Mouse (Mus musculus): Measurements from ENCODE around the gene Nfu1. TPM values are rescaled to one million over a fixed set of nuclear protein-coding genes. Genes with fewer than 3 reads are reported as not detected.

Gene Nfu1
- polyA plus RNA-seq, 1 experiment: 130 TPM

- 9% methylated on average over 8 of the region's 8 CpGs for WGBS
- no peak overlapping the region for H3K27ac ChIP-seq (ENCODE audit: insufficient read depth, low read length)
Observed at GRCm38 (mm10) chr6:87002521-87003055, 6.4 kb upstream of the Nfu1 start.

GRCm38 (mm10) chr6:87004099-87004498 lies 4.9 kb upstream of the Nfu1 start:
- Histone ChIP-seq H3K4me1 (ENCODE audit: control insufficient read depth, insufficient read depth, low read length) (0 out of 2 replicates have a peak, but pooled peaks cover 5% of the 10 kb centered on the region), H3K27me3 (ENCODE audit: control insufficient read depth, insufficient read depth, low read length) (no peaks in the 10 kb centered on the region), H3K27ac (ENCODE audit: insufficient read depth, low read length) (no peak overlapping the region), H3K4me3 (replicated peaks; ENCODE audit: insufficient read depth, low read depth, low read length) (no peak overlapping the region)
- 48% methylated on average over 2 of the region's 2 CpGs for WGBS
- DNase-seq: no peak
- no peak for TF ChIP-seq CTCF (IDR thresholded peaks at IDR 0.05; ENCODE audit: borderline replicate concordance, insufficient read depth, low read depth, low read length)
- TF ChIP-seq POLR2A (IDR thresholded peaks at IDR 0.05; ENCODE audit: borderline replicate concordance, insufficient read depth, low read length): no peak

More at GRCm38 (mm10) chr6:87002521-87003055, 6.4 kb upstream of the Nfu1 start:
- H3K4me1 ChIP-seq (ENCODE audit: control insufficient read depth, insufficient read depth, low read length): 0 out of 2 replicates have a peak, but pooled peaks cover 5% of the 10 kb centered on the region
- no peaks in the 10 kb centered on the region for H3K27me3 ChIP-seq (ENCODE audit: control insufficient read depth, insufficient read depth, low read length)
- no peak overlapping the region for H3K4me3 ChIP-seq (replicated peaks; ENCODE audit: insufficient read depth, low read depth, low read length)
- peak; percentile 68 to 78 for DNase-seq
- no peak for TF ChIP-seq POLR2A (IDR thresholded peaks at IDR 0.05; ENCODE audit: borderline replicate concordance, insufficient read depth, low read length)
- peak; percentile 71 for TF ChIP-seq CTCF (IDR thresholded peaks at IDR 0.05; ENCODE audit: borderline replicate concordance, insufficient read depth, low read depth, low read length)

GRCm38 (mm10) chr6:87005577-87005976 lies 3.5 kb upstream of the Nfu1 start:
- Histone ChIP-seq H3K4me1 (ENCODE audit: control insufficient read depth, insufficient read depth, low read length) (peaks cover 5% of the 10 kb centered on the region; the same call in 1 of the 2 replicates), H3K4me3 (replicated peaks; ENCODE audit: insufficient read depth, low read depth, low read length) (no peak overlapping the region), H3K27ac (ENCODE audit: insufficient read depth, low read length) (no peak overlapping the region), H3K27me3 (ENCODE audit: control insufficient read depth, insufficient read depth, low read length) (no peaks in the 10 kb centered on the region)
- DNase-seq: no peak
- TF ChIP-seq CTCF (IDR thresholded peaks at IDR 0.05; ENCODE audit: borderline replicate concordance, insufficient read depth, low read depth, low read length) (no peak), POLR2A (IDR thresholded peaks at IDR 0.05; ENCODE audit: borderline replicate concordance, insufficient read depth, low read length) (no peak)

GRCm38 (mm10) chr6:87009692-87010328 lies 774 bp downstream of the Nfu1 start:
- peaks cover 3% of the 10 kb centered on the region; the same call in 1 of the 2 replicates for H3K4me1 ChIP-seq (ENCODE audit: control insufficient read depth, insufficient read depth, low read length)
- TF ChIP-seq CTCF (IDR thresholded peaks at IDR 0.05; ENCODE audit: borderline replicate concordance, insufficient read depth, low read depth, low read length) (no peak), POLR2A (IDR thresholded peaks at IDR 0.05; ENCODE audit: borderline replicate concordance, insufficient read depth, low read length) (peak; percentile 97)
- H3K4me3 ChIP-seq (replicated peaks; ENCODE audit: insufficient read depth, low read depth, low read length): peak overlapping the region; percentile 74
- no peaks in the 10 kb centered on the region for H3K27me3 ChIP-seq (ENCODE audit: control insufficient read depth, insufficient read depth, low read length)
- peak; percentile 95 to 96 for DNase-seq
- peak overlapping the region; percentile 64 for H3K27ac ChIP-seq (ENCODE audit: insufficient read depth, low read length)
- under 1% methylated on average over 36 of the region's 36 CpGs for WGBS

- DNase-seq: no peak
- H3K27me3 ChIP-seq (ENCODE audit: control insufficient read depth, insufficient read depth, low read length): no peaks in the 10 kb centered on the region
- no peaks in the 10 kb centered on the region for H3K4me1 ChIP-seq (ENCODE audit: control insufficient read depth, insufficient read depth, low read length)
- no peak overlapping the region for H3K4me3 ChIP-seq (replicated peaks; ENCODE audit: insufficient read depth, low read depth, low read length)
- H3K27ac ChIP-seq (ENCODE audit: insufficient read depth, low read length): no peak overlapping the region
- TF ChIP-seq CTCF (IDR thresholded peaks at IDR 0.05; ENCODE audit: borderline replicate concordance, insufficient read depth, low read depth, low read length): peak; percentile 49; the same call in 1 of the 2 replicates
- TF ChIP-seq POLR2A (IDR thresholded peaks at IDR 0.05; ENCODE audit: borderline replicate concordance, insufficient read depth, low read length): no peak
- 42% methylated on average over 4 of the region's 4 CpGs for whole genome bisulfite sequencing
Observed at GRCm38 (mm10) chr6:87016916-87017315, 7.9 kb downstream of the Nfu1 start.

GRCm38 (mm10) chr6:87018874-87019273 lies 9.8 kb downstream of the Nfu1 start:
- Histone ChIP-seq H3K27ac (ENCODE audit: insufficient read depth, low read length) (no peak overlapping the region), H3K4me3 (replicated peaks; ENCODE audit: insufficient read depth, low read depth, low read length) (no peak overlapping the region), H3K27me3 (ENCODE audit: control insufficient read depth, insufficient read depth, low read length) (no peaks in the 10 kb centered on the region), H3K4me1 (ENCODE audit: control insufficient read depth, insufficient read depth, low read length) (no peaks in the 10 kb centered on the region)
- no peak for TF ChIP-seq POLR2A (IDR thresholded peaks at IDR 0.05; ENCODE audit: borderline replicate concordance, insufficient read depth, low read length)
- TF ChIP-seq CTCF (IDR thresholded peaks at IDR 0.05; ENCODE audit: borderline replicate concordance, insufficient read depth, low read depth, low read length): no peak
- WGBS: 88% methylated on average over 8 of the region's 8 CpGs
- DNase-seq: no peak

- Histone ChIP-seq H3K4me3 (replicated peaks; ENCODE audit: insufficient read depth, low read depth, low read length) (no peak overlapping the region), H3K4me1 (ENCODE audit: control insufficient read depth, insufficient read depth, low read length) (no peaks in the 10 kb centered on the region), H3K27me3 (ENCODE audit: control insufficient read depth, insufficient read depth, low read length) (no peaks in the 10 kb centered on the region), H3K27ac (ENCODE audit: insufficient read depth, low read length) (no peak overlapping the region)
- no peak for DNase-seq
- TF ChIP-seq CTCF (IDR thresholded peaks at IDR 0.05; ENCODE audit: borderline replicate concordance, insufficient read depth, low read depth, low read length) (no peak), POLR2A (IDR thresholded peaks at IDR 0.05; ENCODE audit: borderline replicate concordance, insufficient read depth, low read length) (no peak)
- WGBS: 96% methylated on average over 12 of the region's 12 CpGs
Observed at GRCm38 (mm10) chr6:87021791-87022190, 12.8 kb downstream of the Nfu1 start.

GRCm38 (mm10) chr6:87026980-87027379 lies 17.9 kb downstream of the Nfu1 start:
- Histone ChIP-seq H3K27me3 (ENCODE audit: control insufficient read depth, insufficient read depth, low read length) (no peaks in the 10 kb centered on the region), H3K4me3 (replicated peaks; ENCODE audit: insufficient read depth, low read depth, low read length) (no peak overlapping the region), H3K4me1 (ENCODE audit: control insufficient read depth, insufficient read depth, low read length) (no peaks in the 10 kb centered on the region), H3K27ac (ENCODE audit: insufficient read depth, low read length) (no peak overlapping the region)
- WGBS: 87% methylated on average over 7 of the region's 7 CpGs
- TF ChIP-seq CTCF (IDR thresholded peaks at IDR 0.05; ENCODE audit: borderline replicate concordance, insufficient read depth, low read depth, low read length) (no peak), POLR2A (IDR thresholded peaks at IDR 0.05; ENCODE audit: borderline replicate concordance, insufficient read depth, low read length) (no peak)
- no peak for DNase-seq
